Mouse (Mus musculus): ENCODE results near the gene Pisd. TPM values are rescaled to one million over a fixed set of nuclear protein-coding genes. Genes with fewer than 3 reads are reported as not detected.
"Not testable (repeated sequence)": the region's sequence is repeated elsewhere in the genome, so short reads cannot be mapped to it uniquely, and the experiment has no call there.

The Pisd gene
- polyA plus RNA-seq, 1 experiment from 2014 or later: 93.8 TPM

- WGBS: 92% methylated on average over 8 of the region's 8 CpGs
- no peaks in the 10 kb centered on the region for H3K36me3 ChIP-seq (ENCODE audit: control insufficient read depth, insufficient read depth, low read length)
- ATAC-seq (replicated peaks; ENCODE audit: low FRiP score, low TSS enrichment, low read depth): no peak
Observed at GRCm38 (mm10) chr5:32756141-32756540, 29.3 kb downstream of the Pisd start.

GRCm38 (mm10) chr5:32751736-32752135 lies 33.7 kb downstream of the Pisd start:
- H3K36me3 ChIP-seq (ENCODE audit: control insufficient read depth, insufficient read depth, low read length): no peaks in the 10 kb centered on the region
- H3K4me1 ChIP-seq (replicated peaks; ENCODE audit: control insufficient read depth, insufficient read depth, low read length): peaks cover 3% of the 10 kb centered on the region; the same call in 1 of the 2 replicates
- H3K9me3 ChIP-seq (ENCODE audit: control insufficient read depth, low read length): no peaks in the 10 kb centered on the region
- no peak for ATAC-seq (replicated peaks; ENCODE audit: low FRiP score, low TSS enrichment, low read depth)
- H3K27me3 ChIP-seq (replicated peaks; ENCODE audit: control insufficient read depth, insufficient read depth, low read length): no peaks in the 10 kb centered on the region
- H3K4me3 ChIP-seq (ENCODE audit: low read depth, low read length): no peak overlapping the region
- no peak overlapping the region for H3K9ac ChIP-seq (ENCODE audit: low read length)
- no peak overlapping the region for H3K27ac ChIP-seq (ENCODE audit: low read depth)
- DNase-seq (ENCODE audit: low spot score): no peak
- no peak overlapping the region for H3K4me2 ChIP-seq (ENCODE audit: low read length)
- WGBS: 48% methylated on average over 2 of the region's 2 CpGs

More at GRCm38 (mm10) chr5:32756141-32756540, 29.3 kb downstream of the Pisd start:
- no peak overlapping the region for H3K9ac ChIP-seq (ENCODE audit: low read length)
- no peak for DNase-seq (ENCODE audit: low spot score)
- H3K27me3 ChIP-seq (replicated peaks; ENCODE audit: control insufficient read depth, insufficient read depth, low read length): no peaks in the 10 kb centered on the region
- no peak overlapping the region for H3K4me2 ChIP-seq (ENCODE audit: low read length)
- no peak overlapping the region for H3K4me3 ChIP-seq (ENCODE audit: low read depth, low read length)
- H3K4me1 ChIP-seq (replicated peaks; ENCODE audit: control insufficient read depth, insufficient read depth, low read length): no peaks in the 10 kb centered on the region
- H3K9me3 ChIP-seq (ENCODE audit: control insufficient read depth, low read length): no peaks in the 10 kb centered on the region
- H3K27ac ChIP-seq (ENCODE audit: low read depth): no peak overlapping the region

- Histone ChIP-seq H3K27ac (ENCODE audit: low read depth) (no peak overlapping the region), H3K4me3 (ENCODE audit: low read depth, low read length) (no peak overlapping the region), H3K9me3 (ENCODE audit: control insufficient read depth, low read length) (no peaks in the 10 kb centered on the region), H3K27me3 (replicated peaks; ENCODE audit: control insufficient read depth, insufficient read depth, low read length) (no peaks in the 10 kb centered on the region), H3K4me1 (replicated peaks; ENCODE audit: control insufficient read depth, insufficient read depth, low read length) (peaks cover 18% of the 10 kb centered on the region), H3K9ac (ENCODE audit: low read length) (no peak overlapping the region), H3K36me3 (ENCODE audit: control insufficient read depth, insufficient read depth, low read length) (no peaks in the 10 kb centered on the region), H3K4me2 (ENCODE audit: low read length) (no peak overlapping the region)
- no peak for ATAC-seq (replicated peaks; ENCODE audit: low FRiP score, low TSS enrichment, low read depth)
- DNase-seq (ENCODE audit: low spot score): no peak
- WGBS: 67% methylated on average over 6 of the region's 6 CpGs
Observed at GRCm38 (mm10) chr5:32748936-32749335, 36.5 kb downstream of the Pisd start.

- Histone ChIP-seq H3K9ac (ENCODE audit: low read length) (no peak overlapping the region), H3K4me1 (replicated peaks; ENCODE audit: control insufficient read depth, insufficient read depth, low read length) (peaks cover 18% of the 10 kb centered on the region), H3K27me3 (replicated peaks; ENCODE audit: control insufficient read depth, insufficient read depth, low read length) (no peaks in the 10 kb centered on the region), H3K4me2 (ENCODE audit: low read length) (no peak overlapping the region), H3K36me3 (ENCODE audit: control insufficient read depth, insufficient read depth, low read length) (no peaks in the 10 kb centered on the region), H3K27ac (ENCODE audit: low read depth) (no peak overlapping the region), H3K4me3 (ENCODE audit: low read depth, low read length) (no peak overlapping the region), H3K9me3 (ENCODE audit: control insufficient read depth, low read length) (no peaks in the 10 kb centered on the region)
- ATAC-seq (replicated peaks; ENCODE audit: low FRiP score, low TSS enrichment, low read depth) (no peak), DNase-seq (ENCODE audit: low spot score) (no peak)
- 60% methylated on average over 6 of the region's 6 CpGs for WGBS
Observed at GRCm38 (mm10) chr5:32747650-32748375, 37.6 kb downstream of the Pisd start.

- peak; percentile 67 for DNase-seq (ENCODE audit: low spot score)
- Histone ChIP-seq H3K9ac (ENCODE audit: low read length) (peak overlapping the region; percentile 42; the same call in 1 of the 2 replicates), H3K4me2 (ENCODE audit: low read length) (peak overlapping the region; percentile 50), H3K4me3 (ENCODE audit: low read depth, low read length) (peak overlapping the region; percentile 41), H3K4me1 (replicated peaks; ENCODE audit: control insufficient read depth, insufficient read depth, low read length) (peaks cover 18% of the 10 kb centered on the region), H3K27me3 (replicated peaks; ENCODE audit: control insufficient read depth, insufficient read depth, low read length) (no peaks in the 10 kb centered on the region), H3K9me3 (ENCODE audit: control insufficient read depth, low read length) (no peaks in the 10 kb centered on the region), H3K36me3 (ENCODE audit: control insufficient read depth, insufficient read depth, low read length) (no peaks in the 10 kb centered on the region), H3K27ac (ENCODE audit: low read depth) (peak overlapping the region; percentile 69; the same call in 1 of the 2 replicates)
- 10% methylated on average over 10 of the region's 10 CpGs for WGBS
- peak; percentile 73 for ATAC-seq (replicated peaks; ENCODE audit: low FRiP score, low TSS enrichment, low read depth)
Observed at GRCm38 (mm10) chr5:32745705-32746655, 39.5 kb downstream of the Pisd start.

- Histone ChIP-seq H3K4me1 (replicated peaks; ENCODE audit: control insufficient read depth, insufficient read depth, low read length) (peaks cover 18% of the 10 kb centered on the region), H3K4me3 (ENCODE audit: low read depth, low read length) (no peak overlapping the region), H3K4me2 (ENCODE audit: low read length) (no peak overlapping the region), H3K27me3 (replicated peaks; ENCODE audit: control insufficient read depth, insufficient read depth, low read length) (no peaks in the 10 kb centered on the region), H3K27ac (ENCODE audit: low read depth) (no peak overlapping the region), H3K9ac (ENCODE audit: low read length) (no peak overlapping the region), H3K36me3 (ENCODE audit: control insufficient read depth, insufficient read depth, low read length) (peaks cover 5% of the 10 kb centered on the region; the same call in 1 of the 2 replicates), H3K9me3 (ENCODE audit: control insufficient read depth, low read length) (no peaks in the 10 kb centered on the region)
- DNase-seq (ENCODE audit: low spot score) (no peak), ATAC-seq (replicated peaks; ENCODE audit: low FRiP score, low TSS enrichment, low read depth) (no peak)
- WGBS: 77% methylated on average over 9 of the region's 9 CpGs
Observed at GRCm38 (mm10) chr5:32742149-32742548, 43.3 kb downstream of the Pisd start.

- H3K27ac ChIP-seq (ENCODE audit: low read depth); H3K9ac ChIP-seq (ENCODE audit: low read length); ATAC-seq (replicated peaks; ENCODE audit: low FRiP score, low TSS enrichment, low read depth); H3K4me3 ChIP-seq (ENCODE audit: low read depth, low read length); H3K9me3 ChIP-seq (ENCODE audit: control insufficient read depth, low read length); H3K27me3 ChIP-seq (replicated peaks; ENCODE audit: control insufficient read depth, insufficient read depth, low read length); H3K4me2 ChIP-seq (ENCODE audit: low read length); DNase-seq (ENCODE audit: low spot score); H3K36me3 ChIP-seq (ENCODE audit: control insufficient read depth, insufficient read depth, low read length): not testable (repeated sequence)
- peaks cover 13% of the 10 kb centered on the region for H3K4me1 ChIP-seq (replicated peaks; ENCODE audit: control insufficient read depth, insufficient read depth, low read length)
- WGBS: 89% methylated on average over 4 of the region's 4 CpGs
Observed at GRCm38 (mm10) chr5:32741377-32741776, 44.1 kb downstream of the Pisd start.

- not testable (repeated sequence) for H3K4me2 ChIP-seq (ENCODE audit: low read length); ATAC-seq (replicated peaks; ENCODE audit: low FRiP score, low TSS enrichment, low read depth); H3K27me3 ChIP-seq (replicated peaks; ENCODE audit: control insufficient read depth, insufficient read depth, low read length); H3K36me3 ChIP-seq (ENCODE audit: control insufficient read depth, insufficient read depth, low read length); H3K27ac ChIP-seq (ENCODE audit: low read depth); H3K9me3 ChIP-seq (ENCODE audit: control insufficient read depth, low read length); DNase-seq (ENCODE audit: low spot score); H3K4me3 ChIP-seq (ENCODE audit: low read depth, low read length); H3K9ac ChIP-seq (ENCODE audit: low read length)
- H3K4me1 ChIP-seq (replicated peaks; ENCODE audit: control insufficient read depth, insufficient read depth, low read length): peaks cover 10% of the 10 kb centered on the region
- WGBS: 77% methylated on average over 8 of the region's 8 CpGs
Observed at GRCm38 (mm10) chr5:32740850-32741249, 44.6 kb downstream of the Pisd start.

Measured in intestine, embryonic 14.5 days (tissue).